Mouse (Mus musculus): ENCODE results near the gene Ubtd2.

GRCm38 (mm10) chr11:32548240-32548639 is 93.1 kb downstream of the Ubtd2 start:
- no peak for TF ChIP-seq CTCF (IDR thresholded peaks at IDR 0.05; ENCODE audit: low read depth)
- no peak for TF ChIP-seq EP300 (IDR thresholded peaks at IDR 0.05; ENCODE audit: low read depth)

Data from liver, postnatal 0 days (tissue).